Mouse (Mus musculus): ENCODE measurements at regions not wholly inside any gene's neighbourhood (a gene's known extent, or its start where the extent isn't known, plus 50 kb on each side); places are given as distances from the start of the nearest gene placed in this dataset.
A peak's percentile ranks its signal among the peaks of the same experiment; 100 is the strongest.

DNA sequence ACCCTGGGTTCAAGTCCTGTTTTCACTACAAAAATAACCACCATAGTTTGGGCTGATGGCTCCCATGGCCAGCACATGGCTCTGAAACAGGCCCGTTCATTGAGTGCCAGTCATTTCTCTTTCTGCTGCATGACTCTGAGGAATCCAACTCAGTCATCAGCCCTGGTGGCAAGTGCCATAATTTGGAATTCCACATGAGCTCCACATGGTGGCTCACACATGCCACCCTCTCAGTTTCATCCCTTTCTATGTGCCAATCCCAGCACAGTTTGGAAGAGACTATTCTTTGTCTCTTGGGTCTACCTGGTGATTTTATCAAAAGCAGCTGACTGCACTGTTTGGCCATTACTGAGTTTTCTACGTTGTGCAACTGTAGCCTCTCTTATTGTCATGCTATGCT lies 100.3 kb upstream of the 4933402D24Rik start:
- Histone ChIP-seq H3K9ac (no peak overlapping the region), H3K4me1 (replicated peaks; ENCODE audit: control insufficient read depth, insufficient read depth, low read length) (no peaks in the 10 kb centered on the region), H3K9me3 (ENCODE audit: control insufficient read depth, low read length) (no peaks in the 10 kb centered on the region), H3K27ac (no peak overlapping the region), H3K4me3 (replicated peaks; ENCODE audit: low read length) (no peak overlapping the region), H3K36me3 (replicated peaks; ENCODE audit: control insufficient read depth, insufficient read depth) (no peaks in the 10 kb centered on the region), H3K4me2 (replicated peaks) (no peak overlapping the region), H3K27me3 (ENCODE audit: control insufficient read depth, insufficient read depth, low read length) (no peaks in the 10 kb centered on the region)
- ATAC-seq (ENCODE audit: low FRiP score) = no peak
- DNase-seq (ENCODE audit: low spot score) = no peak
- 86% methylated on average over 2 of the region's 2 CpGs for whole genome bisulfite sequencing

- no peak overlapping the region for H3K4me3 ChIP-seq (replicated peaks; ENCODE audit: low read length)
- H3K4me2 ChIP-seq (replicated peaks) = peak overlapping the region; percentile 8; the same call in 1 of the 2 replicates
- peak; percentile 74 for DNase-seq (ENCODE audit: low spot score)
- no peaks in the 10 kb centered on the region for H3K9me3 ChIP-seq (ENCODE audit: control insufficient read depth, low read length)
- H3K4me1 ChIP-seq (replicated peaks; ENCODE audit: control insufficient read depth, insufficient read depth, low read length) = peaks cover 16% of the 10 kb centered on the region
- no peak overlapping the region for H3K9ac ChIP-seq
- ATAC-seq (ENCODE audit: low FRiP score) = peak; percentile 69; the same call in 1 of the 2 replicates
- H3K27me3 ChIP-seq (ENCODE audit: control insufficient read depth, insufficient read depth, low read length) = no peaks in the 10 kb centered on the region
- H3K27ac ChIP-seq = peak overlapping the region; percentile 80
- WGBS = 34% methylated on average over 6 of the region's 6 CpGs
- H3K36me3 ChIP-seq (replicated peaks; ENCODE audit: control insufficient read depth, insufficient read depth) = no peaks in the 10 kb centered on the region
Observed at GRCm38 (mm10) chr1:63857933-63858649, 89.0 kb upstream of the 4933402D24Rik start.

DNA sequence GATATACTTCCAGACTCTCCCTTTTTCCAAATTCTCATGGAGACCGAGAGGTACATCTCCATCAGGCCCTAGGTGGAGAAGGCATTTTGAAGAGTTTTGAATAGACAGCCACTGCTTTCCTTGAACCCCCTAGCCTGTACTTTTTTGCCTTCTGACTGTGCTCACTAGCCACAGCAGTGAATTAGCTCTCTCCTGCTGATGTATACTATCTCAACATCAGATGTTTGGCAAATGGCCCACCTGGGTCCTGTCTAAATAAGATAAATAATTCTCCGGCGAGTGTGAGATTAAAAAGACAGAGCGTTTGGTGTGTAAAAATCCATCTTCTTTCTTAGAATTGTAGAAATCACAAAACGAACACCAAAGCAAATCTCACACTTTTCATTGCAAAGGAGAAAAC lies 88.4 kb upstream of the 4933402D24Rik start:
- Histone ChIP-seq H3K9me3 (ENCODE audit: control insufficient read depth, low read length) (no peaks in the 10 kb centered on the region), H3K4me1 (replicated peaks; ENCODE audit: control insufficient read depth, insufficient read depth, low read length) (peaks cover 16% of the 10 kb centered on the region), H3K9ac (no peak overlapping the region), H3K4me3 (replicated peaks; ENCODE audit: low read length) (no peak overlapping the region), H3K36me3 (replicated peaks; ENCODE audit: control insufficient read depth, insufficient read depth) (no peaks in the 10 kb centered on the region), H3K4me2 (replicated peaks) (no peak overlapping the region), H3K27ac (peak overlapping the region; percentile 80), H3K27me3 (ENCODE audit: control insufficient read depth, insufficient read depth, low read length) (no peaks in the 10 kb centered on the region)
- WGBS = 47% methylated on average over 5 of the region's 5 CpGs
- DNase-seq (ENCODE audit: low spot score) = peak; percentile 42
- ATAC-seq (ENCODE audit: low FRiP score) = no peak

GRCm38 (mm10) chr1:63856366-63856765 lies 87.3 kb upstream of the 4933402D24Rik start:
- DNase-seq (ENCODE audit: low spot score) = no peak
- ATAC-seq (ENCODE audit: low FRiP score) = no peak
- peaks cover 16% of the 10 kb centered on the region for H3K4me1 ChIP-seq (replicated peaks; ENCODE audit: control insufficient read depth, insufficient read depth, low read length)
- H3K4me3 ChIP-seq (replicated peaks; ENCODE audit: low read length) = no peak overlapping the region
- H3K27ac ChIP-seq = peak overlapping the region; percentile 80; the same call in 1 of the 2 replicates
- no peaks in the 10 kb centered on the region for H3K36me3 ChIP-seq (replicated peaks; ENCODE audit: control insufficient read depth, insufficient read depth)
- 81% methylated on average over 2 of the region's 2 CpGs for WGBS
- H3K27me3 ChIP-seq (ENCODE audit: control insufficient read depth, insufficient read depth, low read length) = no peaks in the 10 kb centered on the region
- no peak overlapping the region for H3K4me2 ChIP-seq (replicated peaks)
- H3K9ac ChIP-seq = no peak overlapping the region
- H3K9me3 ChIP-seq (ENCODE audit: control insufficient read depth, low read length) = no peaks in the 10 kb centered on the region

DNA sequence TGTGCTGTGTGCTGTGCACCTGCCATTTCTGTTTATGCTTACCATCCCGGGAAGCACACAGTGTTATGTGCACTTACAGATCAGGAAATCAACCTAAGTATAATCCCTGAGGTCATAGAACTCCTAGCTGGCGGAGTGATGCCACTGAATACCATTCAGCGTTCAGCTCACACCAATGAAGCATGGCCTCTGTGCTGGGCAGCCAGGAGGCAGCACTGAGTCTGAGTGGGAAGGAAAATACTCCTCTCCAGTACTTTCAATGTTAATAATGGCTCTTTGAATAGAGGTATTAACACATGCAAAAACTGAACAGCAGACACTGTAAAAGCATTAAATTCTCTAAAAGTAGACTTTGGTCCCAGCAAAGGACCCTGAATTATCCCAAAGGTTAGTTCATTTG lies 85.7 kb upstream of the 4933402D24Rik start:
- H3K36me3 ChIP-seq (replicated peaks; ENCODE audit: control insufficient read depth, insufficient read depth) = no peaks in the 10 kb centered on the region
- no peak overlapping the region for H3K4me3 ChIP-seq (replicated peaks; ENCODE audit: low read length)
- H3K4me2 ChIP-seq (replicated peaks) = no peak overlapping the region
- ATAC-seq (ENCODE audit: low FRiP score) = no peak
- H3K9me3 ChIP-seq (ENCODE audit: control insufficient read depth, low read length) = no peaks in the 10 kb centered on the region
- no peak overlapping the region for H3K27ac ChIP-seq
- H3K4me1 ChIP-seq (replicated peaks; ENCODE audit: control insufficient read depth, insufficient read depth, low read length) = peaks cover 16% of the 10 kb centered on the region
- H3K27me3 ChIP-seq (ENCODE audit: control insufficient read depth, insufficient read depth, low read length) = no peaks in the 10 kb centered on the region
- WGBS = 61% methylated on average over 3 of the region's 3 CpGs
- DNase-seq (ENCODE audit: low spot score) = no peak
- no peak overlapping the region for H3K9ac ChIP-seq

DNA sequence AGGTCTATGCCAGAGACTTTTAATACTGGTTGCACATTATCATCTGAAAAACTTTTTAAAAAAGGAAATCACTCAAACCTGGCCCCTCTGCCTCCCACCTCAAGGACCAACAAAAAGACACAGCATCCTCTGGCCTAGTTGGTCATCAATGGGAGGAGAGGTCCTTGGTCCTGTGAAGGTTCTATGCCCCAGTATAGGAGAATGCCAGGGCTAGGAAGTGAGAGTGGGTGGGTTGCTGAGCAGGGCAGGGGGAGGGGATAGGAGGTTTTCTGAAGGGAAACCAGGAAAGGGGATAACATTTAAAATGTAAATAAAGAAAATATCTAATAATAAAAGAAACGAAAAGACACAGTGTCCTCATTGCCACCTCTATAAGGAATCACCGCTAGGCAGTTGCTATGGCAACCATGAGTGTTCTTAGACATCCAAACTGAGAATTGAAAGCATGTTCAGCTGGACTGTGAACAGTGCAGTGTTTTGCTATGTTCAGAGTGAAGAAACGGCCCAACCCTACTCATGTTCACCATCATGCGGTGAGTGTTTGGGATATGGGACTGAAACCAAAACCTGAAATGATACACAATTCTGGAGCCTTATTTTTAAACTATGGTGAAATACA lies 82.5 kb upstream of the 4933402D24Rik start:
- Histone ChIP-seq H3K4me2 (replicated peaks) (no peak overlapping the region), H3K27me3 (ENCODE audit: control insufficient read depth, insufficient read depth, low read length) (no peaks in the 10 kb centered on the region)
- DNase-seq (ENCODE audit: low spot score) = peak; percentile 61

DNA sequence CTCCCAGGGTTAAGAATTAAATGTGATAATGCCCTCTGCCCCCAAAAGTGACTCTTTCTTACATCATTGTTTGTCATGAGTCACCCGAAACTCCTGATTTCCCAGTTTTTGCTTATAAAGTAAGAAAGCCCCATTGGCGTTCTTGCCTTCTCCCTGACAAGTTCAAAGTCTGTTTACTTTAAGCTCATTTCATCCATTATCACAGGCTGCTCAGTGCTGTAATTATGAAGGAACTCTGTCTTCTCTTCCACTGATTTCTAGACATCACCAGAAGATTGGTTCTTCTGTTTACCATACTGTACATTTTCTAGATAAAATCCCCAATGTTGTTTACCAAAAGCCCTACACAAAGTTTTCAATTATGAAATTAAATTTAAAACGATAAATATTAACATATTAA lies 81.2 kb upstream of the 4933402D24Rik start:
- H3K9ac ChIP-seq = no peak overlapping the region
- no peaks in the 10 kb centered on the region for H3K4me1 ChIP-seq (replicated peaks; ENCODE audit: control insufficient read depth, insufficient read depth, low read length)
- no peaks in the 10 kb centered on the region for H3K36me3 ChIP-seq (replicated peaks; ENCODE audit: control insufficient read depth, insufficient read depth)
- no peak for DNase-seq (ENCODE audit: low spot score)
- no peak overlapping the region for H3K4me3 ChIP-seq (replicated peaks; ENCODE audit: low read length)
- H3K9me3 ChIP-seq (ENCODE audit: control insufficient read depth, low read length) = no peaks in the 10 kb centered on the region
- no peak overlapping the region for H3K4me2 ChIP-seq (replicated peaks)
- H3K27ac ChIP-seq = no peak overlapping the region
- no peaks in the 10 kb centered on the region for H3K27me3 ChIP-seq (ENCODE audit: control insufficient read depth, insufficient read depth, low read length)
- 91% methylated on average over 3 of the region's 3 CpGs for WGBS
- no peak for ATAC-seq (ENCODE audit: low FRiP score)

More for the DNA sequence above, 82.5 kb upstream of the 4933402D24Rik start:
- Histone ChIP-seq H3K9ac (no peak overlapping the region), H3K36me3 (replicated peaks; ENCODE audit: control insufficient read depth, insufficient read depth) (no peaks in the 10 kb centered on the region), H3K27ac (no peak overlapping the region), H3K9me3 (ENCODE audit: control insufficient read depth, low read length) (no peaks in the 10 kb centered on the region), H3K4me1 (replicated peaks; ENCODE audit: control insufficient read depth, insufficient read depth, low read length) (no peaks in the 10 kb centered on the region), H3K4me3 (replicated peaks; ENCODE audit: low read length) (no peak overlapping the region)
- no peak for ATAC-seq (ENCODE audit: low FRiP score)
- WGBS = 50% methylated on average over 4 of the region's 4 CpGs

- WGBS = 14% methylated on average over 5 of the region's 5 CpGs
- no peaks in the 10 kb centered on the region for H3K9me3 ChIP-seq (ENCODE audit: control insufficient read depth, low read length)
- no peaks in the 10 kb centered on the region for H3K27me3 ChIP-seq (ENCODE audit: control insufficient read depth, insufficient read depth, low read length)
- no peaks in the 10 kb centered on the region for H3K4me1 ChIP-seq (replicated peaks; ENCODE audit: control insufficient read depth, insufficient read depth, low read length)
- DNase-seq (ENCODE audit: low spot score) = no peak
- H3K9ac ChIP-seq = no peak overlapping the region
- H3K27ac ChIP-seq = no peak overlapping the region
- peak; percentile 48; the same call in 1 of the 2 replicates for ATAC-seq (ENCODE audit: low FRiP score)
- no peak overlapping the region for H3K4me3 ChIP-seq (replicated peaks; ENCODE audit: low read length)
- H3K4me2 ChIP-seq (replicated peaks) = no peak overlapping the region
- no peaks in the 10 kb centered on the region for H3K36me3 ChIP-seq (replicated peaks; ENCODE audit: control insufficient read depth, insufficient read depth)
Observed at GRCm38 (mm10) chr1:63828174-63828844, 59.2 kb upstream of the 4933402D24Rik start.

DNA sequence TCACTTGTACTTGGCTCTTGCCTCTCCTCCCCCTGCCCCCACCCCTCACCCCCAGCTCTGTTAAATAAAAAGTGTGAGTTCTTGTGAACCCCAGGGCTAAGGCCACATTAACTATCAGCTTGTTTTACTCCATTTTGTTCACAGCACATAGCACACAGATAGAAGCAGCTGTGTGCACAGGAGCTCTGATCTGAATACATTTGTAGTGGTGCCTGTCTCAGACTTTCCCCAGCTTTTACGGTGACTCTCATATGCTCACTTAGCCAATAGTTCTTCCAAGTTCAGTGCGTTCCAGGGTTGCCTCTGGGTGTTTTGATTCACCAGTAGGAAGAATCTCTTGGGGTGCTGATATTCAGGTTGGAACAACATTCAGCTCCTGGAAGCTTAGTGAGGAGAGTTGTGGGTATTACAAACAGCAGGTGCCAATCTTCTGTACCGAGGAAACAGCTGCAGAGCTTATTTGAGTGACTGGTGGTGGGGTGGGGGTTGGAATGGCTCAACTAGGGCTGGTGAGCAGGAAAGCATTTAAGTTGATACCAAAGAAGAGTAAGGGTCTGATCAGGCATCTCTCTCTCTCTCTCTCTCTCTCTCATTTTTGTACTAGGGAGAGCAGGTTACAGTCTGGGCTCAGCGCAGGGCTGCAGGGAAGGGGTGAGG lies 51.7 kb upstream of the 4933402D24Rik start:
- ATAC-seq (ENCODE audit: low FRiP score) = no peak
- H3K4me1 ChIP-seq (replicated peaks; ENCODE audit: control insufficient read depth, insufficient read depth, low read length) = peaks cover 22% of the 10 kb centered on the region
- H3K4me2 ChIP-seq (replicated peaks) = no peak overlapping the region
- no peak overlapping the region for H3K9ac ChIP-seq
- peak overlapping the region; percentile 56; the same call in 1 of the 2 replicates for H3K27ac ChIP-seq
- 48% methylated on average over 4 of the region's 4 CpGs for WGBS
- no peaks in the 10 kb centered on the region for H3K9me3 ChIP-seq (ENCODE audit: control insufficient read depth, low read length)
- H3K36me3 ChIP-seq (replicated peaks; ENCODE audit: control insufficient read depth, insufficient read depth) = no peaks in the 10 kb centered on the region
- no peak for DNase-seq (ENCODE audit: low spot score)
- no peak overlapping the region for H3K4me3 ChIP-seq (replicated peaks; ENCODE audit: low read length)
- no peaks in the 10 kb centered on the region for H3K27me3 ChIP-seq (ENCODE audit: control insufficient read depth, insufficient read depth, low read length)
